Mouse (Mus musculus): ENCODE results near the gene Cd200r3.

DNA sequence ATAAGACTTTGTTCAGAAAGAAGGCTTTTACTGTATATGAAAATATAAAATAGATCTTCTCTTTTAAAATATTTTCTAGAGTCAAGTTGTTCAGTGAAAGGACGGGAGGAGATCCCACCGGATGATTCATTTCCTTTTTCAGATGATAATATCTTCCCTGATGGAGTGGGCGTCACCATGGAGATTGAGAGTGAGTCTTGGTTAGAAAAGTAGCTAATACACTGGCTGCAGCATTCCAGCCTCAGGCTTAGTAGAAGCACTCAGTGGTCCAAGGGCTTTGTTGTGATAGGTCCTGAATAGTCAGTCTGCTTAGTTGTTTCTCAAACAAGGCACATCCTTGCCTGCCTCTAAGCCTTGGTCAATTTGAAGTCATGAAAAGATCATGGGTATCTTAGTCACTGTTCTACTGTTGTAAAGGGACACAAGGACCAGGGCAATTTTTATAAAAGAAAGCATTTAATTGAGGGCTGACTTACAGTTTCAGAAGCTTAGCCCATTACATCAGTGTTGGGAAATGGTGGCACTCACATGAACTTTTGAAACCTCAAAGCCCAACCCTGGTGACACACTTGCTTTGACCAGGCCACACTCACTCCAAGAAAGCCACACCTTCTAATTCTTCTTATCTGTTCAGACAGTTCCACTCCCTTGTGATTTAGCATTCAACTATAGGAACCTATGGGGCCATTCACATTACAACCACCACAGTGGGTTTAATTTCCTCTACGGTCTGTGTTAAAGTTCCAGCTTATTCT lies 8.1 kb downstream of the Cd200r3 start:
- TF ChIP-seq CTCF (IDR thresholded peaks at IDR 0.05; ENCODE audit: low read depth), result no peak
- TF ChIP-seq EP300 (IDR thresholded peaks at IDR 0.05; ENCODE audit: low read depth), result no peak

Measured in liver, embryonic 14.5 days (tissue).